Mouse (Mus musculus): ENCODE data around the gene Tubb4b.
"Not testable (repeated sequence)": the region's sequence is repeated elsewhere in the genome, so short reads cannot be mapped to it uniquely, and the experiment has no call there.

Gene Tubb4b

DNA sequence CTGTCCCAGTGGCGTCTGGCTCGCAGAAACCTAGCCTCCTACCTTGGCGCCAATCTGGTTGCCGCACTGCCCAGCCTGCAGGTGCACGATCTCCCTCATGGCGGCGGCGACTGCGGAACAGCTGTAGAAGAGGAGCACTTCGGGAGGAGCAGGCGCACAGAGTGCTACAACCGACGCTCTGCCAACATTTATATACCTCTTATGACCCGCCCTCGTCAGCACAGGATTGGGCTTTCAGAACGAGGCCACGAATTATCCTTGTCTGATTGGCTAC, at the start of gene Tubb4b:
Tubb4b (minus strand) TSS at position 211 of the 274 bp plus-strand sequence.
- DNase-seq (ENCODE audit: low spot score): no peak

DNA sequence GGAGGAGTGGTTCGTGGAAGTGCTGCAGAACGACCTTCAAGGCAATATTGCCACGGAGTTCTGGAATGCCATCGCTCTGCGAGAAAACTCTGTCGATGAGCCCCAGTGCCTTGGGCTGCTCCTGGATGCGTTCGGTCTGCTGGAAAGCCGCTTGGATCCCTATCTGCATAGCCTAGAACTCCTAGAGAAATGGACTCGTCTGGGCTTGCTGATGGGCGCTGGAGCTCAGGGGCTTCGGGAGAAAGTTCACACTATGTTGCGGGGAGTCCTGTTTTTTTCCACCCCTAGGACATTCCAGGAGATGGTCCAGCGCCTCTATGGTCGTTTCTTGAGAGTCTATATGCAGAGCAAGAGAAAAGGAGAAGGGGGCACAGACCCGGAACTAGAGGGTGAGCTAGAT, 48.5 kb upstream of the Tubb4b start:
- no peak for DNase-seq (ENCODE audit: low spot score)

DNA sequence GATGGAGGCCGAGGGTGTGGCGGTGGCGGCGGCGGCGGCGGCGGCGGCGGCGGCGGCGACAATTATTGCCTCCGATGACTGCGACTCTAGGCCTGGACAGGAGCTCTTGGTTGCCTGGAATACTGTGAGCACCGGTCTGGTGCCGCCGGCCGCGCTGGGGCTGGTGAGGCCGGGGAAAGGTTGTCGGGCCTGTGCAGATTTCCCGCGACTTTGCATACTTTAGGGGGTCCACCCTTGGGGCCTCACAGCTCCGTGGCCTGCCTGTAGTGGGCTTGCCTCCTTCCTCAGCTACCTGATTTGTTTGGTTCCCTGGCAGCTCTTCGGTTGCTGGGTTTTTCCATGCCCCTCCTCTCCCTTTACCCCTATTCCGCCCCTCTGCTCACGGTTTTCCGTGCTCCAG, 48.0 kb upstream of the Tubb4b start:
- no peak for DNase-seq (ENCODE audit: low spot score)

GRCm38 (mm10) chr2:25271827-25272511, 47.5 kb upstream of the Tubb4b start, which contains the start of the genes Ssna1 and Anapc2:
Gene Ssna1, minus strand, starts transcription at chr2:25272438.
Gene Anapc2, plus strand, starts transcription at chr2:25272478.
- peak; percentile 99 for DNase-seq (ENCODE audit: low spot score)

DNA sequence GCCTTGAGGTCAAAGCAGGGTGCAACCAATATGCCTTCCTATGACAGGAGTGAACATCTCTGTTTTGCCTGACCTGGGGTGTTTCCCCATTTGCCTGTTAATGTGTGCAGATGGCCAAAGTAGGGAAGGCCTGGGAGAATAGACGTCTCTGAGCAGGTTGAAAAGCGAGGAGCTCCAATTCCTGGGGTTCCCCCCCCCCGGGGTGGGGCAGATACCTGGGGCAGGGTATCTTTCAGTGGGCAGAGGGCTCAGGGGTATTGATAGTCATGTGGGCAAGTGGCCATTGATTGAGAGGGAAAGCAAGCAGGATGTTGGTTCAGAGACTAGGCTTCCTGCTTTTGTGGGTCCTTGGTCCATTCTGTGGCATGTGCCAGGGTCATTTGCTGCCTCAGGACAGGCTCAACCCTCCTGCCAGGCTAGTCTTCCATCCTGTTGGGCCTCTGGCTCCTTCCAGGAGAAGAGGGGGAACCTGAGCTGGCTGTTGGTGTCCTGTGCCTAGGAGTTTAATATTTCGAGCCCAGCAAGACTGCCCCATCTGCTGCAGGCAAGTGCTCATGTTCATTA, 43.3 kb upstream of the Tubb4b start:
- no peak for DNase-seq (ENCODE audit: low spot score)

DNA sequence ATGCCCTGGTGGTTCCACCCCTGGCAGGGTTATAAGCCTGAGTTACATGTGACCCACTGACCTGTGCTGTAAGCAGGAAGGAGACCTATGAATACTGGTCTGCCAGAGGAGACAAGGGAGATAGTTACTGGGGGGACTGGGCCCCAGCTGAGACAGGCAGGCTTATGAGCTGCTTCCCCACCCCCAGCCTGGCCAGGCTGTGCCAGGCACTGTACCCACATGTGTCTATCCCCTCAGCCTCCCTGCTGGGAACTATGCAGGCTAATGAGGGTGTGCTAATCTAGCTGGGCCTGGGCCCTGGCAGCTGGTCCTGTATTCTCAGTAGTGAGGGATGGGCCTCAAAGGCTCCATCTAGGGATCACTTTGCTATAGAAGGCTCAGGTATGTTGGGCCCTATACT, 42.7 kb upstream of the Tubb4b start:
- no peak for DNase-seq (ENCODE audit: low spot score)

DNA sequence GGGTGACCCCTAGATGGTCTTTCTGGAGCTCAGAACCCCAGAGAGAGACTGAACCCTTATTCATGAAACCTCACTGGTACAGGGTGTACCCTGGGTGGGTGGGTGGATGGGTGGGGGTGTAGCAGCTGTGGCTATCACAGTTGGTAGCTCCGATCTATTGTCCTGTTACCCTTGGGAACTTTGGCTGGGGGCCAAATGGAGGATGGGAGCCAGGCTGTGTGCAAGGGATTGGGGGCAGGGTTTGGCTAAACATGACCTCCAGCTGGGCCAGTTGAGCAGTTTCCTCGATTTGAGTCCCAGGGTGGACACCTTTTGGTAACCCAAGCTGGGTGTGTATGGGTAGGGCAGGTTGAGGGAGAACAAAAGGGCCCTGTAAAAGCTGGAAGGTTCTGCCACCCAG, 42.2 kb upstream of the Tubb4b start:
- no peak for DNase-seq (ENCODE audit: low spot score)

DNA sequence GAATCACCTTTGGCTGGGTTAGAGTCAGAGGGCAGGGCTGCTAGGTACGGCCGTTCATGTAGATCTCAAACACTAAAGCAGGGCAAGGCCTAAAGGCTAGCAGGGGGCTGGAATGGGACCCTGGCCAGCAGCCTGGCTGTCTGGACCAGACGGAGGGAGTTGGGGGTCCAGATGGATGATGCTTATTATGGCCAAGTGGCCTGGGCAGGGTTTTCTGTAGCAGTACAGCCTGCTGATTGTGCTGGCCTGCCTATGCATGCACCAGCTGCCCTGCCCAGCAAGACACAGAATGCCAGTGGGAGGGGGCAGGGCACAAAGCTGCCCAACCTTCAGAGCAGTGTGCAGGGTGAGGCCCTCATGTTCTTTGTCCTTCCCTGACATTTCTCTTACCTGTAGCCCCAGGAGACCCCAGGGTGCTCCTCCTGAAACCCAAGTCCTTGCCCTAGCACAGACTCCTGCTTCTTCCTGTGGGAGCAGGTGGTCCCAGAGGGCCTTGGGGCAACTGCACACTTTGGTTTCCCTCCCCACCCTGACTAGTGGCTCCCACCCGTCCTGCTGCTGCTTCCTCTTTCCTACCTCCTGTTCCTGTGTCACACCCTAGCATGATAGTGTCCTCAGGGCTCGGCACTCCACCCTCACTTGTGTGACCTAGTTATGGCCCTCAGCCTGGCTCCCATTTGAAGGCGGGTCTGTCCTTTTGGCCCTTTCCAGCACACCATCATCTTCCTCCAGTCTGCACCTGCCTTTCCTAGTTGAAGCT, 41.6 kb upstream of the Tubb4b start:
- no peak for DNase-seq (ENCODE audit: low spot score)

- DNase-seq (ENCODE audit: low spot score): no peak
These were observed 40.3 kb upstream of the Tubb4b start for GRCm38 (mm10) chr2:25264851-25265250.

DNA sequence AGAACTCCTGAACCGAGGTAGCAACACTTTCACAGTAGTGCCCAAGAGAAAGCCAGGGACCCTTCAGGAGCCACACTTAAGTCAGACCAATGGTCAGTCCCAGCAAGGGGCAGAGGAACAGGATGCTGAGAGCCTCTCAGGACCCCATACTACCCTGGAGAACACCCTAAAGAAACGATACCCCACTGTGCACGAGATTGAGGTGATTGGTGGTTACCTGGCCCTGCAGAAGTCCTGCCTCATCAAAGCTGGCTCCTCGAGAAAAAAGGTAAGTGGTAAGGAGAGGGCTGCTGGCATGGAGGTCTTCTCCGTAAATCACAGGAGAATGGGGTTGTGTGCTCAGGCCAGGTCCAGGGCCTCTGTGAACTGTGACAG, 39.8 kb upstream of the Tubb4b start:
- no peak for DNase-seq (ENCODE audit: low spot score)

DNA sequence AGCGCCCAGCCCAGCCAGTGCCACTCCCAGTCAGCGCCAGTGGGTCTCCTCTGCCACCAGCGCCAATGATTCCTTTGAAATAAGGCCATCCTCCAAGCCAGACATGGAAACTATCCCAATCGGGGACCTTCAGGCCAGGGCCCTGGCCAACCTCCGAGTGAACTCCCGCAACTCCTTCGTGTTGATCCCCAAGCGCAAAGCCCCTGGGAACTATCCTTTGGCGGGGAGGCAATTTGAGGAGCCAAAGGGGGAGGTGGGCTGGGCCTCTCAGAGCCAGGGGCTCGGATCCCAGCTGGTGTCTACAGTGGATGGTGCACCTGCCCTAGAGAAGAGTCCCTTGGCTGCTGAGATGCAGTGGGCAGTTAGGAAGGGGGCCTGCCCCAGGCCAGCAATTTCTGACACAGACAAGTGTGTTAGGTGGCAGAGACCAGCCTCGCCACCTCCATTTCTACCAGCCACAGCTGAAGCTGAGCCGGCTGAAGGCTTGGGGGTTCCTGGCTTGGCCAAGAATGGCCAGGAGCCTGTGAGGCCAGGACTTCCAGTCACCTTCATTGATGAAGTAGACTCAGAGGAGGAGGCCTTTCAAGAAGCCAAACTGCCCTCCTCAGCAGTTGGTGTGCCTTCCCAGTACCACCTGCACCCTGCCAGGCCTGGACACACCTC, 39.3 kb upstream of the Tubb4b start:
- DNase-seq (ENCODE audit: low spot score): no peak

GRCm38 (mm10) chr2:25262795-25263622, 38.5 kb upstream of the Tubb4b start:
- DNase-seq (ENCODE audit: low spot score): no peak

- DNase-seq (ENCODE audit: low spot score): peak; percentile 80
These were observed 37.8 kb upstream of the Tubb4b start, which contains the start of gene Tprn for GRCm38 (mm10) chr2:25262291-25262767. Gene Tprn, plus strand, starts transcription at chr2:25262618.

DNA sequence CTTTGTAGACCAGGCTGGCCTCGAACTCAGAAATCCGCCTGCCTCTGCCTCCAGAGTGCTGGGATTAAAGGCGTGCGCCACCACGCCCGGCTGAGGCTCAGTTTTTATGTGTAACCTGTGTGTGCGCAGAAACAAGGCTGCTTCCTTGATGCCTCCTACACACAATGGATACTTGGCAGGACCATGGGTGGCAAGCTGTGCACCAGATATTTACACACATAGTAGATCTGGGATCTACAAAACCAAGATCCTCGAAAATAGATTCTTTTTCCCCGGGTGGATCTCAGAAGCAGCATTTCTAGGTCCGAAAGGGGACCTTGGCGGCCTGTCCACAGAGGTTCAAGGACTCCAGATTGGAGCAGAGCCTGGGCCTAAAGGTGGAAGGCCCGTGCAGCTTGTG, 37.4 kb upstream of the Tubb4b start:
- DNase-seq (ENCODE audit: low spot score): no peak

DNA sequence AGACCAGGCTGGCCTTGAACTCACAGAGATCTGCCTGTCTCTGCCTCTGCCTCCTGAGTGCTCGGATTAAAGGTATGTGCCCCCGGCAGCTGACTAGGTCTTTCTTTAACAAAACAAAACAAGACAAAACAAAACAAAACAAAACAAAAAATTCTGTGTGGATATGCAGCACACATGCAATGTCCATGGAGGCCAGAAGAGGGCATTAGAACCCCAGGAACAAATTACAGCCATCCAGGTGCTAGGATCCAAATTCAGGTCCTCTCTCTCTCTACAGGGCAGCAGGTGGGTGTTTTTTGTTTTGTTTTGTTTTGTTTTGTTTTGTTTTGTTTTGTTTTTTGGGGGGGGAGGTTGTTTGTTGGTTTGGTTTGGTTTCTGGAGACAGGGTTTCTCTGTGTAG, 34.4 kb upstream of the Tubb4b start:
- no peak for DNase-seq (ENCODE audit: low spot score)

- DNase-seq (ENCODE audit: low spot score): not testable (repeated sequence)
These were observed 32.7 kb upstream of the Tubb4b start for GRCm38 (mm10) chr2:25257250-25257649.

GRCm38 (mm10) chr2:25256443-25257109, 32.1 kb upstream of the Tubb4b start:
- not testable (repeated sequence) for DNase-seq (ENCODE audit: low spot score)

- DNase-seq (ENCODE audit: low spot score): peak; percentile 76
These were observed 30.8 kb upstream of the Tubb4b start, which contains the start of gene Tmem203 for GRCm38 (mm10) chr2:25255284-25255779. Gene Tmem203, plus strand, starts transcription at chr2:25255439.

GRCm38 (mm10) chr2:25252331-25252730, 27.8 kb upstream of the Tubb4b start:
- no peak for DNase-seq (ENCODE audit: low spot score)

- DNase-seq (ENCODE audit: low spot score): no peak
These were observed 21.9 kb upstream of the Tubb4b start, which contains the start of gene AL732309.1 for GRCm38 (mm10) chr2:25246183-25247072. Gene AL732309.1, minus strand, starts transcription at chr2:25246863.

All from ovary, postnatal 14 days (tissue).